Mouse (Mus musculus): ENCODE results near the gene Map2k5.

The Map2k5 gene

DNA sequence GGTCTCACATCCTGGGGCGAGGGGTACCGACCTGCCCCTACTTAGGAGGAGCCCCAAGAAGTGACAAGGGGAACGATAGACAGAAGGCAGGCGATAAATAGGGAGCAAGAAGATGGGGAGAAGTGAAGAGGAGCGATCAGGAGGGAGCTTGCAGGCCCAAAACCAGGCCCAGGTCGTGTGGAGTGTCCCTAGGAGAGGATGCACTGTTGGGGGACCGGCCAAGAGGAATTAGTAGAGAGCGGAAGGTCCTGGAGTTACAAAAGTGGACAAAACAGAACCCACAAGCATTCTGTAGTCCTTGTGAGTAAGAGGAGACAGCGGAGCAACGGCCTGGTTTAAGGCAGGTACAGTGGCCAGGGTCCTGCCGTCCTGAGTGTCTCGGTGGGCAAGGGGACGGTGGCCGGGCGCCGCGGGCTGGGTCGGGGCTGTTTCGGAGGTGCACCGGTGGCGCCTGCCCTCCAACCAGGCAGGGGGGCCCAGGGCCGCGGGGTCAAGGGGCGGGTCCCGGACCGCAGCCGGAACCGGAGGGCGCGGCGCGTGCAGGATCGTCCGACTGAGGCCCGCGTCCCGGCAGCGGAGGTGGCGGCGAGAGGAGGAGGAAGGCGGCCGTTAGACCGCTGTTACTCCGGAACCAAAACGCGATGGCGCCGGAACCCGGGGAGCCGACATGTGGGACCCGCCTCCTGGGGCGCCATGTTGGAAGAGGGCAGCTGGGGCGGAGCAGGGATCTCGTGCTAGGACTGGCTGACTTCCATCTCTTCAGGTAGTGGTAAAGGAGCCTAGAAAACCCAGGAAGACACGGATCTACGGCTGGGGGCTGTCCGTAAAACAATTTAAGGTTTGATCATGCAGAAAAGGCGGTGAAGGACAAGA is at the start of gene Map2k5:
TSS of gene Map2k5 (minus strand) at position 633 of the 873 bp plus-strand sequence.
- DNase-seq (ENCODE audit: low spot score in 2 of 2), result peak; percentile 80 to 87

DNA sequence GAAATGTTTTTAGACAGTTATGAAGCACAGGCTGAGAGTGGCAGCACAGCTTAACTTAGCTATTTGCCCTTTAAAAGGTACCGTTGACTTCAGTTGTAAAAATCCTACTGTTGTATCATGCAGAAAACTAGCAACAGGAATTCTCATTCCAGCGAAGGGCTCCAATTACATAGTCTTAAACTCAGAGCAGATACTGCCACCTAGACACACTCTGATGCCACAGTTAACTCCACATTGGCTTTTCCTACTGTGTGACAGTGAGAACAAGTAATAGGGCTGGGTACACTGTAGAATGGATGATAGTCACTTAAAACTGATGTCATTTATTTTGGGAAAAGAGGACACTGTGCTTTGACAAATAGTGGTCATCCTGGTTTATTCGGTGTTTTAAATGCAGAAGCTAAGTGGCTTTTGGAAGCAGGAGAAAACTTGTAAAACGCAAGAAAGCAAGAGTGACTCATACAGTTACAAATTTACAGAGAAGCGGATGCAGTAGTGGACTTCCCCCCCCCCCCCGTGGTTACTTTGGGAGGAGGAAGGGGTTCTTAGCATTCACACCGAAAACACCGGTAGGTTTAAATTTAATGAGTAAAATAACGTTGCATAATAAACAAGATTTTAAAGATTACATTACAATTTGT is 43.5 kb upstream of the Map2k5 start:
- DNase-seq (ENCODE audit: low spot score in 2 of 2), result no peak

DNA sequence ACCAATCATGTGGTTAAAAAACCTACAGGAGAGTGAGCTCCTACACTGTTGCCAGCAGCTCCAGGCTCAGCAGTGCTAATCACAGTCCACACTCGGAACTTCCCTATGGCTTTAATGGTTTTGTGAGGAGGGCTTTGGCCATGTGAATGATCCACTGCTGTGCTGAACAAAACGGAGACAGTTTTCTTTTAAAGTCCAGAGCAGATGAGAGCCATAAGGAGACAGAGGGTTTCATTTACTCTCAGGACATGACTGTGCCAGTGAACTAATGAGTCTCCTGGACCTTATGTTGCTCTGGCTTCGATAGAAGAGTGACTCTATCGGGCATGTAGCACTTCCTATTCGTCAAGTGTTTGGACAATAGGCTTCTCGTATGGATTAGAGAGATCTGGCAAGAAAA is 42.7 kb upstream of the Map2k5 start:
- no peak for DNase-seq (ENCODE audit: low spot score in 2 of 2)

DNA sequence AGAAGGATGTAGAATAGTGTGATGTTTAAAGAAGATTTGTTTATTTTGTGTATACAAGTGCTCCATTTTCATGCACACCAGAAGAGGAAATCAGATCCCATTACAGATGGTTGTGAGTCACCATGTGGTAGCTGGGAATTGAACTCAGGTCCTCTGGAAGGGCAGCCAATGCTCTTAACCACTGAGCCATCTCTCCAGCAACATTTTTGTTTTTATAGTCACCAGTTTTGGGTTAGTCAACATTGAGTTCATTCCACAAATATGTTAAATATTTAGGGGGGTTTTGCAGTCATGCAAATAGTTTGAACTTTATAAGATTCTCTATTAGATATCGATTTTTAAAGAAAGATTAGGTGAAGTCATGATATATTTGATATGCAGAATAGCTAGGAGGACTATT is 22.5 kb upstream of the Map2k5 start:
- DNase-seq (ENCODE audit: low spot score in 2 of 2), result no peak

DNA sequence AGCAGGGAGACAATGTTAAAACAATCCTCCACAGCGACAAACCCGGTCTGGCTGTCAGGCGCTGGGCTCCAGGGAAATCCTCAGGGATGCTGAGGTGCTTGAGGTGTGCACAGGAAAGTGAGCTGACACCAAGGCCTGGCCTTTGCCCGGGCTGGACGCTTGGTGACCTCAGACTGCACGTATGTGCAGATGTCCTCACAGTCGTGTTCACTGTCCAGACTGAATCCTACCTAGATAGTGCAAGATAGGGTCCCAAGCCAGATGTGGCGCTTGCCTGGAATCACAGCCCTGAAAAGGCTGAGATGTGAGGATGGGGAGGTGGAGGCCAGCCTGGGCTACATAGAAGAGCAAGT is 21.7 kb upstream of the Map2k5 start:
- no peak for DNase-seq (ENCODE audit: low spot score in 2 of 2)

DNA sequence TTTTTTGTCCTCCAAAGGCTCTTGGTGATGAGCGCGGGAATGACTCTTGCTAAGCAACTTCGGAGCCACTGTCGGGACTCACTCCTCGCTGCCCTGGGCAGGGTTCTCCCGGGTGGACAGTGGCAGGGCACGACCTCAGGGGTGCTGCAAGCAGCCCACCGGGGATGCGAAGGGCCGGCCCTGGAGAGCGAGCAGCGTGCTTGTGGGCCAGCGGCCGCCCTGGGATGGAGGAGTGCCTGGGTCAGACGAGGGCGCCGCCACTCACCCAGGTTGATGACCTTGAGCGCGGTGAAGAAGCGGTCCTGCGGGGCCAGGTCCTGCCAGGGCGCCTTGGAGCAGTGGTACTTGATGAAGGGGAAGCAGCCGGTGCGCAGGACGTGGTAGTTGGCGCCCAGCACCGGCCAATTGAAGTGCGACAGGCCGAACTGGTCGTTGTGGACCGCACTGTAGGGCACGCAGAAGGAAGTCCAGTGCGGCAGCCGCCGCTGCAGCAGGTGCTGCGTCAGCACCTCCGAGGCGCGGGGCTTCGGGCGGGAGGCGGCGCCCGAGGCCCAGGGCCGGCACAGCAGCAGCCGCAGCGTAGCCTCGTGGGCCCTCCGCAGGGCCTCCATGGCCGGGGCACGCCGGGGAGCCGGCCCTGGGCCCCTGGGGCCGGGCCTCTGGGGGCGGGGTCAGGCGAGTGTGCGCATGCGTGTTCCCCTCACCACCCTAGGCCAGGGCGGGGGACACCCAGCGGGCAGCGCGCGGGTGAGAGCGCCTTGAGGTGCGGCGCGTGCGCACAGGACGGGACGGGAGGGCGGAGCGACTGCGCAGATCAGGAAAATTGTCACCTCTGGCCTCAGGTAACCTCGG is 21.1 kb upstream of the Map2k5 start, which contains the start of gene 2300009A05Rik:
TSS of gene 2300009A05Rik (minus strand) at position 636 of the 852 bp plus-strand sequence.
- peak; percentile 95 to 96 for DNase-seq (ENCODE audit: low spot score in 2 of 2)

DNA sequence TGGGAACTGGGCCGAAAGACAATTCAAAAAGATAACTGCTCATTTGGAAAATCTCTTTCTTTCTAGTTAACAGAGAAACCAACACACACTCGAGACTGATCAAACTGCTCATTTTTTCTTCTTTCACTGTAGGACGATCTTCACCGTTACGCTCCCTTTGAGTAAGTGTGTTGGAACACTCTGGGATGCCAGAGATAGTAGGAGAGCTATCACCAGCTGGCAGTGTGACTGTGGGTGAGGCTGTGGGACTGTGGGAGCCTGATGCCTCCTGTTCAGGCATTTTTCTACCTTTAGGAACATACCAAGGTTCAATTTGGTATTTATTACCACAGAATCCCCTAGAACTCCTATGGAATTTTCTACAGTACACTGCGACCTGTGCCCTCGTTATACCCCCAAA is 17.9 kb upstream of the Map2k5 start:
- no peak for DNase-seq (ENCODE audit: low spot score in 2 of 2)

DNA sequence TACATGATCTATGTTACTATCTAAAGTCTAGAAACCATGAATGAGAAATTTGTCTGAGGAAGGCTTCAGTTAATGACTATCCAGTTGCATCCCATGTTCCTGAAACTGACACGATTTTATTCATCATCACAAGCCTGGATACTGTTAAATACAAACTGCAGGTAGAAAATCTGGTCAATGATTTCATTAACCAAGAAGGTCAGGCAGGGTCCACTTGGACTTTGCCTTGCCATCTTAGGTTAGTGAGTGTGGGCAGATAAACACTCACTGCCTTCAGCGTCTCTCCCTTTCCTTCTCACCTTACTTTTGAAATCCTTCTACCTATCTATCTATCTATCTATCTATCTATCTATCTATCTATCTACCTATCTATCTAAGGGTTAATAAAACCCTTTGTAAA is 13.6 kb upstream of the Map2k5 start:
- DNase-seq (ENCODE audit: low spot score in 2 of 2), result no peak

DNA sequence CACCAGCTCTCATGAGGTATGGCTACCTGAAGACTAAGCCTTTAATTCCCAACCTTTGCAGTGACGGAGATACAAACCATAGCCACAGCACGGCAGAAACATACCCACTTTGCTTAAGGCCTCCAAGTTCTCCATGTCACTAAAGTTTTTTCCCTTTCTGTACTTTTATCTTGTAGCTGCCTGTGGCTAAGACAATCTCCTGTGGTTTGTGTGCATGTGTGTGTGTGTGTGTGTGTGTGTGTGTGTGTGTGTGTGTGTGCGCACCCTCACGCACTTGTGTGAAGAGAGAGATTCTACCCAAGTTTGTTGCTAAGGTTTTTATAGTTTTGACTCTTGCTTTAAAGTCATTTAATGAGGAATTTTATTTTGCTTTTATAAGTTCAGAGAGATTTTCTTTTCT is 5.1 kb upstream of the Map2k5 start:
- DNase-seq (ENCODE audit: low spot score in 2 of 2), result no peak

DNA sequence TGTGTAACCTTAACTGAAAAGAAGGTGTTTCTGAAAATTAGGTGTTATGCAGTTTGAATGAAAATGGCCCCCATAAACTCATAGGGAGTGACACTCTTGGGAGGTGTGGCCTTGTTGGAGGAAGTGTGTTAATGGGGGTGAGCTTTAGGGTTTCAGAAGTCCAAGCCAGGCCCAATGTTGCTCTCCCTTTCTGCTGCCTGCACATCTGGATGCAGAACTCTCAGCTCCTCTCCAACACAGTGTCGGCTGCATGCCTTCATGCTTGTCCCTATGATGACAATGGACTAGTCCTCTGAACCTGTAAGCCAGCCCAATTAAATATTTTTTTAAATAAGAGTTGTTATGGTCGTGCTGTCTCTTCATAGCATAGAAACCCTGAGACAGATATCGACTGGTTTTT is 2.6 kb upstream of the Map2k5 start:
- no peak for DNase-seq (ENCODE audit: low spot score in 2 of 2)

DNA sequence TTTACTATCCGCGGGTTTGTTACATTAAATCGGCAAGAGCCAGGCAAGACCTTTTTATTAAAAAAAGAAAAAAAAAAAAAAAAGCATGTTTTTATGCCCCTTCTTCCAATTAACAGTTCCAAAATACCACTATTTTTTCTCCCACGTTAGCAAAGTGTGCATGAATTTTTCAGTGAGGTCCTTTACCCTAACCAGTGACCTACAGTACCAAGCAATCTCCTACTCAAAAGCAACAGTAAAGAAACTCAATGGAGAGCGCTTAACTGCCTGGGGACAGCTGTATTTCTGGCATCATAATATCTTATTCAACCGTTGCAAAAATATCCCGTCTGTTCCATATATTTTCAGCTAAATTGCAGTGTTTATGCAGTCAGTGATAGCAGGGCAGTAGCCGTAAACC is 472 bp upstream of the Map2k5 start:
- DNase-seq (ENCODE audit: low spot score in 2 of 2), result no peak

DNA sequence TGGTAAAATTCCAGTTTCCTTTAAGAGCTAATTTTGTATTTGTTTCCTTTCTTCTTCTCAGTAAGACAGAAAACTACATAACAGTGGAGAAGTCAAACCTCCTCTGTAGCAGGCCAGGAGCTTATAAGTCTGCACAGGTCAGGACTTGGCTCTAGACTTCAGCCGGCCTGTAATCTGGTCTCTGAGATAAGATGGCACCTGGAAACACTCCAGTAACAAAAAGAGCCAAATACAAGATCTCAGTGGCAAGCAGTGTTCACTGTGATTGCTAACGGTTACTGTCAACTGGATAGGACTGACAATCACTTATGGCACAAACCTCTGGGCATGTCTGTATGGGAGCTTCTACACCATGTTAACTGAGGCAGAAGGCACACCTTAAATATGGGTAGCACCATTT is 4.4 kb downstream of the Map2k5 start:
- DNase-seq (ENCODE audit: low spot score in 2 of 2), result no peak

DNA sequence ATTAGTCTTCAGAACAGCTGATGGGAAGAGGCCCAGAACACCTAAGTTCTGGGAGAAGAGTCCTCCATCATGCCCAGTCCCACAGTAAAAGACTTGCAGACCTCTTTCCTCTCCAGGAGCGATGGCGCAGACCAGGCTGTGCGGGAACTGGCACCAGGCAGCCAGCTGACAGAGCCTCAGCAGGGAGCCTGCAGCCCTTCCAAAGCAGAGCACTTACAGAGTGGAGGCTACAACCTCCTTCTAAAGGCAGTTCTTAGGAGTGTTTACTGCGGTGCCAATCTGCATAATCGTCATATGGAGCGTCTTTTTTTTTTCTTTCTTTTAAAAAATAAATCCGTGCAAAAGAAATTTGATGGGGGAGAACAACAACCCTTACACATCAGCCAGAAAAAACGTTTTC is 5.2 kb downstream of the Map2k5 start:
- DNase-seq (ENCODE audit: low spot score in 2 of 2), result no peak

DNA sequence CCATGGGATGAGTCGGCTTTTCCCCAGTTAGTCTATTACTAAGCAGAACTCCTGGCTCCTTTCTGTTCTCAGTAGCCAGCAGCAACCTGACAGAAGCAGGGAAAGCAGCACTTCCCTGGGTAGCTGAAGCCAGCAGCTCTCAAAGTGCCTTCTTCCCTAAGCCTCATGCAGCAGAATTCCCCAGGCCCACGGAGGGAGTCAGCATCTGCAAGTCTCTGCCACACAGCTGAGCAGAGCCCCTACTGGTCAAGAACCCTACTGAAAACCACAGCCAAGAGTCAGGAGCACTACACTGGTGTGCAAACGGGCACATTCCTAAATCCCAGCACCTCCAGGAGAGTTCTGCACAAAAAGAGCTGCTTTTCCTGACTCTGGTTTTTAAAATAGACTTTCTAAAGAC is 17.3 kb downstream of the Map2k5 start:
- DNase-seq (ENCODE audit: low spot score in 2 of 2), result no peak

DNA sequence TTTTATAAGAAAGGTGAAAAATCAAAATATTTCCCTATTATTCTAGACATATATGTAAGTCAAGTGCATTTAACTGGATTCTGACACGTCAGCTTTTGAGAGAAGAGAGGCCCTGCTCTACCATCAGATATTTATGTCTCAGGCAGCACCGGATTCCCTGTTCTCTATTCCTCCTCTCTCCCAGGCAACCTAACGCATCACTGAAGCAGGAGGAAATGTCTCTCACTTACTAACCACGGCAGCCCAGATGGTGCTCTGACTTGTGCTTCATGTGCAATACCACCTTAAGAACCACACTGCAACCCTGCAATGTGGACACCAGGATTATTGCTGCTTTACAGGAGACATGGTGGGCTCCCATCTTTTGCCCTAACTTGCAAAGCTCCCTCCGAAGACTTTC is 18.7 kb downstream of the Map2k5 start:
- DNase-seq (ENCODE audit: low spot score in 2 of 2), result no peak

DNA sequence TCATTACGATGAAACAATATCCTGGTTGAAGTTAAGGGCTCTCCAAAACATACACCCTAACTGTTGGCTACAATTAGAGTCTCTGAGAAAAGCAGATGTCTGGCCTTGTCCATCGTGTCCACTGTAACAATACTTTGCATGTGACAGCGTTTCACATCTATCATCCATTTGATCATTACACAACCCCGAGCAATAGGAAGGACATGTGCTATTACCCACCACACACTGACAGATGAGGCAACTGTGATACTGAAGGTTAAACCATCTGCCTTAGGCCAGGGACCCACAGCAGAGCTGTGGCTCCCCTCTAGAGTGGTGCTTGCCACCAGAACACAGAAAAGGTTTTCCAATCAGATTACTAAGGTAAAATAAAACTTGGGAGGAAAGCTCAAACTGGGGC is 21.0 kb downstream of the Map2k5 start:
- DNase-seq (ENCODE audit: low spot score in 2 of 2), result no peak

DNA sequence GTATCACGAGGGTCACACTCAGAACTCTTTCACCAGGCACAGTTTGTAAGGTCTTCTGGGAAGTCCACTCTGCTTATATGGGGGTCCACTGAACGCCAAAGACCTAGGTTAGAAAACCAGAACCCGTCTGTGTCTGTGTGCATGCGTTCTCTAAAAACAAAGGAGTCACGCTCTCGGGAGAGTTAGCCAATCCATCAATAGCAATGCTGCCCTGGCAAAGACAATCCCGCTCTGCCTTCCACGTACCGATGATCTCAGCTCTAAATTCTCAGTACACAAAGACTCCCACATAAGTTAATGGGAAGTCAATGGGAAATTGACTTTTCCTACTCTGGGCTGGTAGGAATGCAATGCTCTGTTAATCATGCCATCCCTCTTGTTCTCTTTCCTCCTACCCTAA is 21.4 kb downstream of the Map2k5 start:
- no peak for DNase-seq (ENCODE audit: low spot score in 2 of 2)

DNA sequence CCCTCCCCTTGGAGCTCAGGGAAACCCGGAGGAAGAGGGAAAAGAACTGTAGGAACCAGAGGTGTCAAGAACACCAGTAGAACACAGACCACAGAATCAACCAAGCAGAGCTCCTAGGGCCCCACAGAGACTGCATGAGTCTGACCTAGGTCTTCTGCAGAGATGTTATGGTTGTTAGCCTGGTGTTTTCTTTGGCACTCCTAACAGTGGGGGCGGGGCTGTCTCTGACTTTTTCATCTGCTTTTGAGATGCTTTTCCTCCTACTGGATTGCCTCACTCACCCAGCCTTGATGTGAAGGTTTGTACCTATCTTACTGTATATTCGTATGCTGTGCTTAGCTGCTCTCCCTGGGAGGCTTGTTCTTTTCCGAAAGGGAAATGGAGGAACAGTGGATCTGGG is 23.5 kb downstream of the Map2k5 start:
- no peak for DNase-seq (ENCODE audit: low spot score in 2 of 2)

DNA sequence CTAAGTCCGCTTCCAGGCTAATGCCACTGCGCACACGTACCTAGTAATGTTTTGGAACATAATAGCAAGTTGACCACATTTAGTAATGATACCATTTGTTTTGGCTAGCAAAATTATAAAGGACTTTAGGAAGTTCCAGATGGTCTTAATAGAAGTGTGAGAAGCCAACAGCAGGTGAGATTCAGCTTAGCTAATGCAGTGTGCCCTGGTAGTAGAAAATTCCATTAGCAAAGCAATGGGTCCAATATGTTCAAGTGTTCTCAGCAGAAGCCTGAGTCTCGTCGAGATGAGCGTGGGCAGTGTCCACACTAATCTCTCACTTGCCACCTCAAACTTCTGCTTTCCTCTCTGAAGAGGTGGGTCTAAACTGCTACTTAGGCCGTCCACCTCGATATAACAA is 27.7 kb downstream of the Map2k5 start:
- DNase-seq (ENCODE audit: low spot score in 2 of 2), result no peak

DNA sequence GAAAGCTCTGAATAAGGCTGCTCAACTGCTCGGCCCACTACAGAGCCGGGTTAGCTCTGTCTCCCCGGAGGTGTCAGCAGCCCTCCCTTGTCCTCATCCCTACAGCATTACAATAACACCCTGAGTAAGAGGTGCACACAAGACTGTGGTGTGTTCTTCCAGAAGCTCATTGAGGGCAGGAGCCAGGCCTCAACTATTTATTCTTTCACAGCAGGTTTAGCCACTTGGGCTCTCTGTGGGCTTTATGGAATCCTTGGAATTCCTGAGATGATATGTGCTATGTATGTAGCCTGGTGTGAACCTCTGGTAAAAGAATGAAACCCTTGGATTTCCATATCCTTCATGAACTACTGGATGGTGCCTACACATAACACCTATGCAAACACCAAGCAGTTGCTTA is 28.5 kb downstream of the Map2k5 start:
- DNase-seq (ENCODE audit: low spot score in 2 of 2), result no peak

DNA sequence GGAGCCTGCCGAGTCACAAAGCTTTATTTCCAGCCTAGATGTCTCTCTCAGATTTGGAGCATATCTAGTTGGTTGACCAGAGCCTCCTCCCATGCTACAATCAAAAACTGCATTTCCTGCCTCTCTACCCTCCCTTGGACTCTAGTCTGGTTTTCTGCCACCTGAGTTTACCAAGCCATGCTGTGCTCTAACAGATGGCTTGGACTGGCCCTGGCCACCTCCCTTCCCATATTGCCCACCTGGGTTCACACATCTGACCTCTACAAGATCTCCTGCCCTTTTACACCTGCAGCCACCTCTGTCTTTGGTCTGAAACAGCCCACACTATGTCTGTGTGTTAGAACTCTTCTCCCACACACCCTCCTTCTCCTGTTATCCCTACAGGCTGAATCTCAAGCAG is 29.6 kb downstream of the Map2k5 start:
- DNase-seq (ENCODE audit: low spot score in 2 of 2), result no peak

DNA sequence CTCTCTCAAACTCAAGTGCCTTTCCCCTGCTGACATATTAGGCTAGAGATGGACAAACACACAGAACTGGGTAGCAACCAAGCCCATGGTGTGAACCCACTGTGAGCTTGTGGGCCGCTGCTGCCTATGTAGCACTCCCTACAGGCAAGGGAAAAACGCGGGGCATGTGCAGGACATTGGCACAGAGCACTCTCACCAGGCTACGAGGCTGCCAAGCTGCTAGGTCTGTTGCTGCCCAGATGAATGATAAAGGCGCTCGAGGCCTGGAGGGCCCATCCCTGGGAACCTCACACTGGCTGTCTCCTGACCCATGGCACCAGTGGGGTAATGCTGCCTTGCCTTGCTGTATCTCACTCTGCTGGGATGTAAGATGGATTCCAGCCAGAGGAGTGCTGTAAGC is 31.7 kb downstream of the Map2k5 start:
- no peak for DNase-seq (ENCODE audit: low spot score in 2 of 2)

DNA sequence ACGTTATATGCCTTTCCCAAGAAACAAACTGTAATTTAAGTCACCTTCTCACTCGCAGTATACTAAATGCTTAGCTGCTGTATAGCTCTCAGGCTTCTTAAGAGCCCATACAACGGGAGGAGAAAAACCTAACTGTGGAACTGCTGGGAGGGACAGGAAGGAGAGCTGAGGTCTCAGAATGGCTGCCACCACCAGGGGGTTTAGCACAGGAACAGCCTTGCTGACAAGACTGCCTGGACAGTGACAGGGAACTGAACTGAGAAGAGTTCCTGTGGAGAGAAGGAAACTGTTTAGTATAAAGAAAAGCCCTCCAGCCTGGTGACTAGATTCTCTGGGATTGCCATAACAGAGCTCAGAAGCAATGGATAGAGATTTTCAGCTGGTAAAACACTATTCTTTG is 35.9 kb downstream of the Map2k5 start:
- DNase-seq (ENCODE audit: low spot score in 2 of 2), result no peak

Measured in spleen, postnatal 14 days (tissue).